18 mouse cellular contexts compared by ENCODE assay signal in genomic region chr4:86665596-86665995, GRCm38 (mm10). TPM values are rescaled to one million over a fixed set of nuclear protein-coding genes. Genes with fewer than 3 reads are reported as not detected.
DNase-seq lines count a peak whose midpoint lies in the region; ATAC-seq and TF ChIP-seq lines count a peak whose summit lies in the region.
"Had no signal": no experiment of that assay in that cellular context is flagged by ENCODE, and none has a peak within 500 bp of the region (broad histone marks: within the 10 kb centered on the region; RNA-seq: fewer than 3 reads in every experiment).

No protein-coding gene starts in this region.

- 77% methylated on average over 3 of the region's 3 CpGs for WGBS in macrophage (ENCODE audit: missing documents)
- 74% methylated on average over 3 of the region's 3 CpGs for WGBS in forebrain, embryonic 13.5 days
- WGBS in forebrain, embryonic 14.5 days, result 71% methylated on average over 3 of the region's 3 CpGs

- H3K27ac ChIP-seq in embryonic fibroblast, embryonic 13.5 days (ENCODE audit: insufficient read depth, low read length), result peak overlapping the region; percentile 69; the same call in 1 of the 2 replicates
- H3K27ac ChIP-seq in macrophage, result peak overlapping the region; percentile 31; the same call in 1 of the 2 replicates
- no peak overlapping the region for H3K27ac ChIP-seq in forebrain, embryonic 13.5 days
- H3K27ac ChIP-seq in forebrain, embryonic 14.5 days (ENCODE audit: low read depth, low read length), result no peak overlapping the region
- H3K27ac ChIP-seq: embryonic facial prominence, embryonic 10.5 days; limb, embryonic 15.5 days had no signal

- no peak overlapping the region for H3K4me2 ChIP-seq in forebrain, embryonic 13.5 days
- H3K4me2 ChIP-seq in forebrain, embryonic 14.5 days (ENCODE audit: low read length), result no peak overlapping the region
- H3K4me2 ChIP-seq: limb, embryonic 15.5 days had no signal

- peaks cover 31% of the 10 kb centered on the region; the same call in 1 of the 2 replicates for H3K36me3 ChIP-seq in macrophage (ENCODE audit: inconsistent target)
- peaks cover 32% of the 10 kb centered on the region for H3K36me3 ChIP-seq in forebrain, embryonic 13.5 days (ENCODE audit: poor library complexity, severe bottlenecking)
- H3K36me3 ChIP-seq in forebrain, embryonic 14.5 days (ENCODE audit: control insufficient read depth, insufficient read depth, low read length), result peaks cover 5% of the 10 kb centered on the region

- DNase-seq in adrenal gland, postnatal 14 days, result peak; percentile 55
- no peak for DNase-seq in adrenal gland, postnatal 25 days
- DNase-seq in lung, postnatal 36 days, result peak; percentile 62
- DNase-seq in lung, postnatal 10 days, result no peak
- DNase-seq in forebrain, embryonic 14.5 days (ENCODE audit: low spot score), result no peak
- DNase-seq: cerebellum, adult 11-12 months; gastrocnemius, postnatal 10 days; heart, adult 18-20 months; heart, postnatal 4 days; kidney, adult 8-10 months; layer of hippocampus, adult 9-11 months; thymus, postnatal 14 days had no signal

- H3K79me2 ChIP-seq in macrophage (ENCODE audit: inconsistent target), result peaks cover 89% of the 10 kb centered on the region

- no peaks in the 10 kb centered on the region for H3K9me3 ChIP-seq in forebrain, embryonic 13.5 days (replicated peaks)
- no peaks in the 10 kb centered on the region for H3K9me3 ChIP-seq in forebrain, embryonic 14.5 days (replicated peaks; ENCODE audit: control insufficient read depth, low read length)
- H3K9me3 ChIP-seq: embryonic facial prominence, embryonic 10.5 days; limb, embryonic 15.5 days had no signal

- TF ChIP-seq POLR2A in embryonic fibroblast, embryonic 13.5 days (IDR thresholded peaks at IDR 0.05; ENCODE audit: low read depth, low read length), result 0 out of 2 replicates have a peak, but pooled peaks have one; percentile 10

- no peak overlapping the region for H3K4me3 ChIP-seq in embryonic fibroblast, embryonic 13.5 days (ENCODE audit: insufficient read depth, low read length)
- H3K4me3 ChIP-seq in macrophage (ENCODE audit: inconsistent target), result no peak overlapping the region; the same call in 1 of the 2 replicates
- H3K4me3 ChIP-seq in forebrain, embryonic 13.5 days, result no peak overlapping the region
- H3K4me3 ChIP-seq in forebrain, embryonic 14.5 days (ENCODE audit: low read depth, low read length), result no peak overlapping the region
- H3K4me3 ChIP-seq: embryonic facial prominence, embryonic 10.5 days; limb, embryonic 15.5 days had no signal

- peaks cover 2% of the 10 kb centered on the region for H3K4me1 ChIP-seq in embryonic fibroblast, embryonic 13.5 days (ENCODE audit: control insufficient read depth, insufficient read depth, low read length)
- H3K4me1 ChIP-seq in forebrain, embryonic 13.5 days, result peaks cover 12% of the 10 kb centered on the region; the same call in 1 of the 2 replicates
- H3K4me1 ChIP-seq in forebrain, embryonic 14.5 days (ENCODE audit: control insufficient read depth, insufficient read depth, low read length), result peaks cover 8% of the 10 kb centered on the region; the same call in 1 of the 2 replicates

- no peak for TF ChIP-seq CTCF in embryonic fibroblast, embryonic 13.5 days (IDR thresholded peaks at IDR 0.05; ENCODE audit: borderline replicate concordance, insufficient read depth, low read length)

- ATAC-seq in forebrain, embryonic 13.5 days, result no peak
- no peak for ATAC-seq in forebrain, embryonic 14.5 days
- ATAC-seq: hindbrain, embryonic 16.5 days had no signal

- no peak overlapping the region for H3K9ac ChIP-seq in forebrain, embryonic 13.5 days
- no peak overlapping the region for H3K9ac ChIP-seq in forebrain, embryonic 14.5 days (ENCODE audit: low read length)
- H3K9ac ChIP-seq: limb, embryonic 15.5 days had no signal

- no peaks in the 10 kb centered on the region for H3K27me3 ChIP-seq in forebrain, embryonic 13.5 days
- no peaks in the 10 kb centered on the region for H3K27me3 ChIP-seq in forebrain, embryonic 14.5 days (replicated peaks; ENCODE audit: control insufficient read depth, insufficient read depth, low read length)
- H3K27me3 ChIP-seq: limb, embryonic 15.5 days had no signal

RNA-seq across cellular contexts. Expression of gene Plin2, which starts 4.3 kb away (rescaled TPM):
- 257 and 311 TPM in 2 replicates for total RNA-seq in adrenal gland, postnatal 14 days (2021)
- total RNA-seq in adrenal gland, postnatal 25 days (2021), result 318 and 341 TPM in 2 replicates
- 75.0 and 93.7 TPM in 2 replicates for polyA plus RNA-seq in embryonic fibroblast, embryonic 13.5 days (2011; ENCODE audit: insufficient read length, low read depth, missing spikeins)
- total RNA-seq in macrophage (2018; cell fraction: chromatin; rRNA removed), result 1,000 to 10,000 TPM in 2 of 26 experiments, 100 to 1,000 TPM in 24; 116 to 1,608 (median 288) TPM
- 1,000 to 10,000 TPM in 12 of 26 experiments, 100 to 1,000 TPM in 14; 487 to 1,958 (median 813) TPM for total RNA-seq in macrophage (2018; cell fraction: cytosol; rRNA removed)
- total RNA-seq in macrophage (2018; cell fraction: nucleus; rRNA removed), result 100 to 1,000 TPM; 256 to 887 (median 407) TPM
- 864 to 2,248 TPM (median 2,111 TPM) in 3 replicates for polyA plus RNA-seq in macrophage (2018)
- 39.5 and 44.4 TPM in 2 replicates for polyA plus RNA-seq in forebrain, embryonic 13.5 days (2015; fragmentation: Nextera tagmentation; extraction: Ambion mirVana)
- 49.4 and 58.5 TPM in 2 replicates for polyA plus RNA-seq in forebrain, embryonic 14.5 days (2014; fragmentation: Nextera tagmentation; extraction: Ambion mirVana)

RNA-seq across cellular contexts. Expression of gene Haus6, which starts 53.7 kb away (rescaled TPM):
- 8.3 and 10.9 TPM in 2 replicates for total RNA-seq in adrenal gland, postnatal 14 days (2021)
- 9.4 and 12.0 TPM in 2 replicates for total RNA-seq in adrenal gland, postnatal 25 days (2021)
- polyA plus RNA-seq in embryonic fibroblast, embryonic 13.5 days (2011; ENCODE audit: insufficient read length, low read depth, missing spikeins), result 16.4 and 18.7 TPM in 2 replicates
- 10 to 100 TPM in 13 of 26 experiments, 1 to 10 TPM in 13; 1.7 to 26.4 (median 9.8) TPM for total RNA-seq in macrophage (2018; cell fraction: chromatin; rRNA removed)
- 1 to 10 TPM; 2.1 to 5.2 (median 3.9) TPM for total RNA-seq in macrophage (2018; cell fraction: cytosol; rRNA removed)
- 10 to 100 TPM in 7 of 26 experiments, 1 to 10 TPM in 19; 2.3 to 28.5 (median 6.4) TPM for total RNA-seq in macrophage (2018; cell fraction: nucleus; rRNA removed)
- 2.5 to 7.6 TPM (median 3.5 TPM) in 3 replicates for polyA plus RNA-seq in macrophage (2018)
- polyA plus RNA-seq in forebrain, embryonic 13.5 days (2015; fragmentation: Nextera tagmentation; extraction: Ambion mirVana), result 18.0 and 19.6 TPM in 2 replicates
- polyA plus RNA-seq in forebrain, embryonic 14.5 days (2014; fragmentation: Nextera tagmentation; extraction: Ambion mirVana), result 11.5 and 12.7 TPM in 2 replicates

Comparison
In these comparisons a context has a peak if more than half of its experiments do, and no peak if none do; other contexts are left out.
1. DNase-seq: peak in adrenal gland, postnatal 14 days (single experiment) and lung, postnatal 36 days (single experiment); none in adrenal gland, postnatal 25 days (single experiment), lung, postnatal 10 days (single experiment) and forebrain, embryonic 14.5 days (single experiment).
2. H3K27ac ChIP-seq: peak in embryonic fibroblast, embryonic 13.5 days (single experiment) and macrophage (single experiment); none in forebrain, embryonic 13.5 days (single experiment) and forebrain, embryonic 14.5 days (single experiment).